Mouse (Mus musculus): ENCODE measurements around the gene Ankrd35. TPM values are rescaled to one million over a fixed set of nuclear protein-coding genes. Genes with fewer than 3 reads are reported as not detected.
"Not testable (repeated sequence)": the region's sequence is repeated elsewhere in the genome, so short reads cannot be mapped to it uniquely, and the experiment has no call there.

Gene Ankrd35
- polyA plus RNA-seq, 2 experiments: 3.7 to 4.2 TPM

- H3K4me1 ChIP-seq (ENCODE audit: control insufficient read depth, insufficient read depth, low read length): no peaks in the 10 kb centered on the region
- H3K36me3 ChIP-seq (ENCODE audit: control insufficient read depth, insufficient read depth, low read length): no peaks in the 10 kb centered on the region
- ATAC-seq (ENCODE audit: low FRiP score, low read depth) (no peak), DNase-seq (ENCODE audit: low spot score) (no peak)
- no peak for TF ChIP-seq POLR2A (IDR thresholded peaks at IDR 0.05; ENCODE audit: borderline replicate concordance, extremely low read depth, insufficient read depth, insufficient read length)
- 89% methylated on average over 1 of the region's 1 CpGs for WGBS
- H3K27ac ChIP-seq (replicated peaks; ENCODE audit: low read depth, low read length): no peak overlapping the region
- no peaks in the 10 kb centered on the region for H3K27me3 ChIP-seq (ENCODE audit: control insufficient read depth, insufficient read depth, low read length)
- H3K4me2 ChIP-seq (replicated peaks; ENCODE audit: low read depth, low read length, severe bottlenecking): no peak overlapping the region
- no peaks in the 10 kb centered on the region for H3K9me3 ChIP-seq (ENCODE audit: control insufficient read depth, low read length)
- no peak overlapping the region for H3K9ac ChIP-seq (ENCODE audit: low read depth, low read length, severe bottlenecking)
- H3K4me3 ChIP-seq (replicated peaks; ENCODE audit: low read length): no peak overlapping the region
These were observed 68.1 kb downstream of the Ankrd35 start for GRCm38 (mm10) chr3:96737995-96738394.

- not testable (repeated sequence) for H3K36me3 ChIP-seq (ENCODE audit: control insufficient read depth, insufficient read depth, low read length); H3K4me2 ChIP-seq (replicated peaks; ENCODE audit: low read depth, low read length, severe bottlenecking); H3K9ac ChIP-seq (ENCODE audit: low read depth, low read length, severe bottlenecking); H3K27ac ChIP-seq (replicated peaks; ENCODE audit: low read depth, low read length); H3K27me3 ChIP-seq (ENCODE audit: control insufficient read depth, insufficient read depth, low read length); DNase-seq (ENCODE audit: low spot score); ATAC-seq (ENCODE audit: low FRiP score, low read depth); H3K9me3 ChIP-seq (ENCODE audit: control insufficient read depth, low read length); H3K4me3 ChIP-seq (replicated peaks; ENCODE audit: low read length); H3K4me1 ChIP-seq (ENCODE audit: control insufficient read depth, insufficient read depth, low read length)
These were observed 70.3 kb downstream of the Ankrd35 start for GRCm38 (mm10) chr3:96740279-96740678.

Other genes starting within 250 kb of the Ankrd35 start
- 0.10 TPM in 1 of 2 replicates, not detected in the other for gene BC107364, start 217.8 kb upstream of the Ankrd35 start, polyA plus RNA-seq (2012; rRNA removed)
- gene BC107364, start 217.8 kb upstream of the Ankrd35 start, polyA plus RNA-seq (2014; fragmentation: Nextera tagmentation; extraction: Ambion mirVana): 0.40 TPM in 1 of 2 replicates, not detected in the other
- gene Hfe2, start 145.0 kb upstream of the Ankrd35 start, polyA plus RNA-seq (2012; rRNA removed): 21.4 and 26.7 TPM in 2 replicates
- gene Hfe2, start 145.0 kb upstream of the Ankrd35 start, polyA plus RNA-seq (2014; fragmentation: Nextera tagmentation; extraction: Ambion mirVana): 14.6 and 20.5 TPM in 2 replicates
- 211 and 272 TPM in 2 replicates for gene Txnip, start 112.2 kb upstream of the Ankrd35 start, polyA plus RNA-seq (2012; rRNA removed)
- gene Txnip, start 112.2 kb upstream of the Ankrd35 start, polyA plus RNA-seq (2014; fragmentation: Nextera tagmentation; extraction: Ambion mirVana): 167 and 172 TPM in 2 replicates
- gene Gm16253, start 93.1 kb upstream of the Ankrd35 start, polyA plus RNA-seq (2012; rRNA removed): 0.19 TPM in 1 of 2 replicates, not detected in the other
- gene Gm16253, start 93.1 kb upstream of the Ankrd35 start, polyA plus RNA-seq (2014; fragmentation: Nextera tagmentation; extraction: Ambion mirVana): 0.37 and 1.3 TPM in 2 replicates
- 36.5 and 51.7 TPM in 2 replicates for gene Polr3gl, start 76.0 kb upstream of the Ankrd35 start, polyA plus RNA-seq (2012; rRNA removed)
- gene Polr3gl, start 76.0 kb upstream of the Ankrd35 start, polyA plus RNA-seq (2014; fragmentation: Nextera tagmentation; extraction: Ambion mirVana): 11.9 and 15.3 TPM in 2 replicates
- 1.8 and 2.7 TPM in 2 replicates for gene Ankrd34a, start 73.5 kb upstream of the Ankrd35 start, polyA plus RNA-seq (2012; rRNA removed)
- gene Ankrd34a, start 73.5 kb upstream of the Ankrd35 start, polyA plus RNA-seq (2014; fragmentation: Nextera tagmentation; extraction: Ambion mirVana): 2.7 TPM in 2 replicates
- gene Lix1l, start 69.0 kb upstream of the Ankrd35 start, polyA plus RNA-seq (2012; rRNA removed): 84.2 and 99.6 TPM in 2 replicates
- gene Lix1l, start 69.0 kb upstream of the Ankrd35 start, polyA plus RNA-seq (2014; fragmentation: Nextera tagmentation; extraction: Ambion mirVana): 8.9 and 10.4 TPM in 2 replicates
- 44.6 and 66.1 TPM in 2 replicates for gene Rbm8a, start 40.2 kb upstream of the Ankrd35 start, polyA plus RNA-seq (2012; rRNA removed)
- 133 and 146 TPM in 2 replicates for gene Rbm8a, start 40.2 kb upstream of the Ankrd35 start, polyA plus RNA-seq (2014; fragmentation: Nextera tagmentation; extraction: Ambion mirVana)
- 53.0 and 64.0 TPM in 2 replicates for gene Pex11b, start 34.8 kb upstream of the Ankrd35 start, polyA plus RNA-seq (2012; rRNA removed)
- 62.2 and 65.8 TPM in 2 replicates for gene Pex11b, start 34.8 kb upstream of the Ankrd35 start, polyA plus RNA-seq (2014; fragmentation: Nextera tagmentation; extraction: Ambion mirVana)
- 0.93 and 1.2 TPM in 2 replicates for gene Gm42957, start 34.7 kb upstream of the Ankrd35 start, polyA plus RNA-seq (2012; rRNA removed)
- 0.28 and 0.29 TPM in 2 replicates for gene Gm42957, start 34.7 kb upstream of the Ankrd35 start, polyA plus RNA-seq (2014; fragmentation: Nextera tagmentation; extraction: Ambion mirVana)
- 25.0 and 31.1 TPM in 2 replicates for gene Itga10, start 24.5 kb upstream of the Ankrd35 start, polyA plus RNA-seq (2012; rRNA removed)
- gene Itga10, start 24.5 kb upstream of the Ankrd35 start, polyA plus RNA-seq (2014; fragmentation: Nextera tagmentation; extraction: Ambion mirVana): 3.9 TPM in 2 replicates
- gene Pias3, start 26.3 kb downstream of the Ankrd35 start, polyA plus RNA-seq (2012; rRNA removed): 100 and 112 TPM in 2 replicates
- 52.2 and 53.4 TPM in 2 replicates for gene Pias3, start 26.3 kb downstream of the Ankrd35 start, polyA plus RNA-seq (2014; fragmentation: Nextera tagmentation; extraction: Ambion mirVana)
- gene Nudt17, start 38.4 kb downstream of the Ankrd35 start, polyA plus RNA-seq (2012; rRNA removed): 8.3 and 9.8 TPM in 2 replicates
- gene Nudt17, start 38.4 kb downstream of the Ankrd35 start, polyA plus RNA-seq (2014; fragmentation: Nextera tagmentation; extraction: Ambion mirVana): 13.5 and 14.6 TPM in 2 replicates
- 40.5 and 41.0 TPM in 2 replicates for gene Polr3c, start 57.5 kb downstream of the Ankrd35 start, polyA plus RNA-seq (2012; rRNA removed)
- gene Polr3c, start 57.5 kb downstream of the Ankrd35 start, polyA plus RNA-seq (2014; fragmentation: Nextera tagmentation; extraction: Ambion mirVana): 23.3 and 26.3 TPM in 2 replicates
- 24.4 and 27.1 TPM in 2 replicates for gene Rnf115, start 57.5 kb downstream of the Ankrd35 start, polyA plus RNA-seq (2012; rRNA removed)
- 46.1 and 46.4 TPM in 2 replicates for gene Rnf115, start 57.5 kb downstream of the Ankrd35 start, polyA plus RNA-seq (2014; fragmentation: Nextera tagmentation; extraction: Ambion mirVana)
- gene Pdzk1, start 159.2 kb downstream of the Ankrd35 start, polyA plus RNA-seq (2012; rRNA removed): 0.12 and 0.24 TPM in 2 replicates
- not detected in 2 replicates for gene Pdzk1, start 159.2 kb downstream of the Ankrd35 start, polyA plus RNA-seq (2014; fragmentation: Nextera tagmentation; extraction: Ambion mirVana)
- 0.09 TPM in 1 of 2 replicates, not detected in the other for gene Cd160, start 159.2 kb downstream of the Ankrd35 start, polyA plus RNA-seq (2012; rRNA removed)
- 0.15 and 0.23 TPM in 2 replicates for gene Cd160, start 159.2 kb downstream of the Ankrd35 start, polyA plus RNA-seq (2014; fragmentation: Nextera tagmentation; extraction: Ambion mirVana)
- gene Gja5, start 234.6 kb downstream of the Ankrd35 start, polyA plus RNA-seq (2012; rRNA removed): 25.7 and 28.5 TPM in 2 replicates
- 8.5 and 10.3 TPM in 2 replicates for gene Gja5, start 234.6 kb downstream of the Ankrd35 start, polyA plus RNA-seq (2014; fragmentation: Nextera tagmentation; extraction: Ambion mirVana)
- 15.8 and 16.6 TPM in 2 replicates for gene Gpr89, start 235.2 kb downstream of the Ankrd35 start, polyA plus RNA-seq (2012; rRNA removed)
- gene Gpr89, start 235.2 kb downstream of the Ankrd35 start, polyA plus RNA-seq (2014; fragmentation: Nextera tagmentation; extraction: Ambion mirVana): 40.2 and 43.5 TPM in 2 replicates